Mouse (Mus musculus): ENCODE measurements at regions not wholly inside any gene's neighbourhood (a gene's known extent, or its start where the extent isn't known, plus 50 kb on each side); places are given as distances from the start of the nearest gene placed in this dataset.

GRCm38 (mm10) chr4:54611990-54612980 is 332.6 kb upstream of the Zfp462 start:
- no peak for ATAC-seq

- no peak for ATAC-seq
Measured at GRCm38 (mm10) chr4:54613076-54613475, 331.8 kb upstream of the Zfp462 start.

GRCm38 (mm10) chr4:54613611-54614010 is 331.2 kb upstream of the Zfp462 start:
- no peak for ATAC-seq

GRCm38 (mm10) chr4:54615886-54616285 is 329.0 kb upstream of the Zfp462 start:
- no peak for ATAC-seq

- no peak for ATAC-seq
Measured at GRCm38 (mm10) chr4:54624024-54624873, 320.6 kb upstream of the Zfp462 start.

- no peak for ATAC-seq
Measured at GRCm38 (mm10) chr4:54636986-54637641, 307.7 kb upstream of the Zfp462 start.

GRCm38 (mm10) chr4:54646033-54646432 is 298.8 kb upstream of the Zfp462 start:
- ATAC-seq: no peak

GRCm38 (mm10) chr4:54646459-54646858 is 298.4 kb upstream of the Zfp462 start:
- no peak for ATAC-seq

GRCm38 (mm10) chr4:54648254-54648653 is 296.6 kb upstream of the Zfp462 start:
- ATAC-seq: no peak

GRCm38 (mm10) chr4:54651646-54652110 is 293.2 kb upstream of the Zfp462 start:
- no peak for ATAC-seq

- no peak for ATAC-seq
Measured at GRCm38 (mm10) chr4:54652111-54653021, 292.5 kb upstream of the Zfp462 start.

- ATAC-seq: no peak
Measured at GRCm38 (mm10) chr4:54653097-54653776, 291.6 kb upstream of the Zfp462 start.

Data from inflammation-experienced regulatory T-cells, adult 6 months (primary cell).